Mouse (Mus musculus) bone marrow macrophage, adult 2 months (primary cell): ENCODE results near the gene Dpyd.

Experiments
- CTCF ChIP-seq: IDR thresholded peaks from 2 replicates; pipeline ENCODE4 v1.5.1; 2012; ENCODE audit warnings: low read depth, mild to moderate bottlenecking, low read length, moderate library complexity
- POLR2A ChIP-seq: IDR thresholded peaks from 2 replicates; pipeline ENCODE4 v1.6.1; 2012; ENCODE audit warnings: mild to moderate bottlenecking, low read depth, low read length, borderline replicate concordance

- TF ChIP-seq CTCF = no peak
- TF ChIP-seq POLR2A = no peak
Observed at GRCm38 (mm10) chr3:119447559-119447958, 885.6 kb downstream of the Dpyd start.
